ENCODE assay signal across 13 mouse cellular contexts in the genomic region with DNA sequence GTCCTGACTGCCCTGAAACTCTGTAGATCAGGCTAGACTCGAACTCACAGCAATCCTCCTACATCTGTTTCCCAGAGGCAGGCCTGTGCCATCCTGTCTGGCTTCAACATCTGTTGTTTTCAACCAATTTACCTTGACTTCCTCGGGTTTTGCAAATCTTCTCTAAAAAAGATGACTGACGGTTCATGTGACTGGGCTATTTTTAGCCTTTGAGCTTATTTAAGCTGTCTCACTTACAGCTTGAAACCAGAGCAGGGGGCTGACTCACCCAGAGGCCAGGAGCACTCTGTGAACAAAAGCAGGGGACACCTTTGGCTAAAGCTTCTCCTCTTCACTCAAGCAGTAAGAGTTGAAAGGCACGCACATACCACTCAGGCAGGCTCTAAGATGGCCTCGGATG. TPM values are rescaled to one million over a fixed set of nuclear protein-coding genes. Genes with fewer than 3 reads are reported as not detected.
DNase-seq lines count a peak whose midpoint lies in the region; ATAC-seq and TF ChIP-seq lines count a peak whose summit lies in the region.
"Had no signal": no experiment of that assay in that cellular context is flagged by ENCODE, and none has a peak within 500 bp of the region (broad histone marks: within the 10 kb centered on the region; RNA-seq: fewer than 3 reads in every experiment).

No protein-coding gene starts in this region.

- no peaks in the 10 kb centered on the region for H3K9me3 ChIP-seq in forebrain, postnatal 0 days (ENCODE audit: low read length)
- no peaks in the 10 kb centered on the region for H3K9me3 ChIP-seq in forebrain, embryonic 13.5 days (replicated peaks)
- H3K9me3 ChIP-seq in heart, embryonic 16.5 days (replicated peaks; ENCODE audit: control insufficient read depth, low read length) = no peaks in the 10 kb centered on the region
- H3K9me3 ChIP-seq: neural tube, embryonic 15.5 days had no signal

- no peak overlapping the region for H3K4me3 ChIP-seq in forebrain, postnatal 0 days (ENCODE audit: low read depth, low read length)
- H3K4me3 ChIP-seq in forebrain, embryonic 13.5 days = no peak overlapping the region
- H3K4me3 ChIP-seq in heart, embryonic 16.5 days (ENCODE audit: low read length) = no peak overlapping the region
- H3K4me3 ChIP-seq: neural tube, embryonic 15.5 days had no signal

- no peak overlapping the region for H3K4me2 ChIP-seq in forebrain, postnatal 0 days (ENCODE audit: low read depth)
- no peak overlapping the region for H3K4me2 ChIP-seq in forebrain, embryonic 13.5 days
- H3K4me2 ChIP-seq in heart, embryonic 16.5 days (ENCODE audit: low read depth, low read length) = no peak overlapping the region
- H3K4me2 ChIP-seq: neural tube, embryonic 15.5 days had no signal

- 58% methylated on average over 5 of the region's 5 CpGs for WGBS in forebrain, postnatal 0 days
- WGBS in forebrain, embryonic 13.5 days = 64% methylated on average over 5 of the region's 5 CpGs
- WGBS in heart, embryonic 16.5 days = 28% methylated on average over 5 of the region's 5 CpGs

- H3K9ac ChIP-seq in forebrain, postnatal 0 days = no peak overlapping the region
- H3K9ac ChIP-seq in forebrain, embryonic 13.5 days = no peak overlapping the region
- H3K9ac ChIP-seq in heart, embryonic 16.5 days (ENCODE audit: low read length) = no peak overlapping the region
- H3K9ac ChIP-seq: neural tube, embryonic 15.5 days had no signal

- H3K27ac ChIP-seq in forebrain, postnatal 0 days (ENCODE audit: low read depth, low read length) = no peak overlapping the region
- H3K27ac ChIP-seq in forebrain, embryonic 13.5 days = no peak overlapping the region
- peak overlapping the region; percentile 84 for H3K27ac ChIP-seq in heart, embryonic 16.5 days (ENCODE audit: low read length)
- H3K27ac ChIP-seq: neural tube, embryonic 15.5 days had no signal

- no peak for TF ChIP-seq CTCF in forebrain, postnatal 0 days (IDR thresholded peaks at IDR 0.05; ENCODE audit: low read depth)

- H3K4me1 ChIP-seq in forebrain, postnatal 0 days (ENCODE audit: insufficient read depth) = no peaks in the 10 kb centered on the region
- H3K4me1 ChIP-seq in forebrain, embryonic 13.5 days = no peaks in the 10 kb centered on the region
- H3K4me1 ChIP-seq in heart, embryonic 16.5 days (ENCODE audit: control insufficient read depth, insufficient read depth, low read length) = peaks cover 21% of the 10 kb centered on the region
- H3K4me1 ChIP-seq: neural tube, embryonic 15.5 days had no signal

- DNase-seq in forebrain, postnatal 0 days = peak; percentile 12
- peak; percentile 48 for DNase-seq in 3134 (ENCODE audit: extremely low read depth, insufficient read length, low spot score)
- DNase-seq in T-cell, adult 2 months (ENCODE audit: low spot score) = peak; percentile 4
- DNase-seq in right cerebral cortex, postnatal 14 days = no peak
- no peak for DNase-seq in layer of hippocampus, postnatal 10 days (ENCODE audit: low spot score in 2 of 2)
- DNase-seq: adrenal gland, postnatal 10 days; embryo, embryonic 11 days; gastrocnemius, postnatal 14 days; kidney, postnatal 36 days had no signal

- H3K36me3 ChIP-seq in forebrain, postnatal 0 days (ENCODE audit: insufficient read depth) = no peaks in the 10 kb centered on the region
- no peaks in the 10 kb centered on the region for H3K36me3 ChIP-seq in forebrain, embryonic 13.5 days (ENCODE audit: poor library complexity, severe bottlenecking)
- H3K36me3 ChIP-seq in heart, embryonic 16.5 days (ENCODE audit: control insufficient read depth, insufficient read depth) = no peaks in the 10 kb centered on the region
- H3K36me3 ChIP-seq: neural tube, embryonic 15.5 days had no signal

- peak; percentile 34; the same call in 1 of the 2 replicates for ATAC-seq in forebrain, postnatal 0 days
- ATAC-seq in forebrain, embryonic 13.5 days = no peak
- ATAC-seq in heart, embryonic 16.5 days (replicated peaks; ENCODE audit: extremely low read depth, insufficient read depth, low FRiP score) = peak; percentile 72
- no peak for ATAC-seq in cerebellum, adult (ENCODE audit: insufficient number of reproducible peaks, low FRiP score, low TSS enrichment)

- H3K27me3 ChIP-seq in forebrain, postnatal 0 days (ENCODE audit: insufficient read depth, low read length) = no peaks in the 10 kb centered on the region
- H3K27me3 ChIP-seq in forebrain, embryonic 13.5 days = no peaks in the 10 kb centered on the region
- no peaks in the 10 kb centered on the region for H3K27me3 ChIP-seq in heart, embryonic 16.5 days (ENCODE audit: control insufficient read depth, insufficient read depth, low read length)
- H3K27me3 ChIP-seq: neural tube, embryonic 15.5 days had no signal

RNA-seq across cellular contexts. Expression of a gene that starts 50.3 kb away (rescaled TPM):
- not detected in 2 replicates for total RNA-seq in forebrain, postnatal 0 days (2014; rRNA removed)
- polyA plus RNA-seq in forebrain, postnatal 0 days (2015; fragmentation: Nextera tagmentation; extraction: Ambion mirVana) = 0.06 and 0.13 TPM in 2 replicates
- polyA plus RNA-seq in forebrain, embryonic 13.5 days (2015; fragmentation: Nextera tagmentation; extraction: Ambion mirVana) = 0.08 TPM in 1 of 2 replicates, not detected in the other
- polyA plus RNA-seq in heart, embryonic 16.5 days (2015; fragmentation: Nextera tagmentation; extraction: Ambion mirVana) = 0.56 and 2.0 TPM in 2 replicates
- total RNA-seq in layer of hippocampus, postnatal 10 days (2021) = under 1 TPM in 1 of 2 experiments, not detected in 1; 0.11 TPM

Comparison
In these comparisons a context has a peak if more than half of its experiments do, and no peak if none do; other contexts are left out.
1. ATAC-seq: peak in forebrain, postnatal 0 days (single experiment) and heart, embryonic 16.5 days (single experiment); none in forebrain, embryonic 13.5 days (single experiment) and cerebellum, adult (single experiment).
2. DNase-seq: peak in forebrain, postnatal 0 days (single experiment), 3134 (single experiment) and T-cell, adult 2 months (single experiment); none in right cerebral cortex, postnatal 14 days (single experiment) and layer of hippocampus, postnatal 10 days (0 of 2).